Mouse (Mus musculus) 416B (cell line): ENCODE measurements around the gene Tesk2.
"Not testable (repeated sequence)": the region's sequence is repeated elsewhere in the genome, so short reads cannot be mapped to it uniquely, and the experiment has no call there.

Experiments used
- DNase-seq: peaks from one replicate; pipeline ENCODE4 v3.0.0; 2011; ENCODE audit warnings: low read depth

The Tesk2 gene

DNA sequence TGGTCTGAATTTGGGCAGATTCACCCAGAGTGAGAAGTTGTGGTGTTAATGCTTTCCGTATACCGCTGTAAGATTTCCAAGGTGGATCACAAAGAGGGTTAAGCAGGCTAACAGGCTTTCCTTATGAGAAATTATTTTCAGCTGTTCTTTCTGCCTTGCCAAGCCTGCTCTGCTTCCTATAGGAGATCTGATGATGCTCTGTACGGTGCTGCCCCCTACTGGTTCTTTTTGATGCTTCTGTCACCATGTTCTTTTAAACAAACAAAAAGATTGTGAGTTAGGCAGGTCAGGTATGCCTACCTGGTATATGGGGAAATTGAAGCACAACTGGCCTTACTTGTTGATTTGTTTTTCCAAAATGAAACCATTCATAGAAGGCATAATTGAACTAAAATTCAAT lies 68.2 kb downstream of the Tesk2 start:
- DNase-seq = peak; percentile 91

DNA sequence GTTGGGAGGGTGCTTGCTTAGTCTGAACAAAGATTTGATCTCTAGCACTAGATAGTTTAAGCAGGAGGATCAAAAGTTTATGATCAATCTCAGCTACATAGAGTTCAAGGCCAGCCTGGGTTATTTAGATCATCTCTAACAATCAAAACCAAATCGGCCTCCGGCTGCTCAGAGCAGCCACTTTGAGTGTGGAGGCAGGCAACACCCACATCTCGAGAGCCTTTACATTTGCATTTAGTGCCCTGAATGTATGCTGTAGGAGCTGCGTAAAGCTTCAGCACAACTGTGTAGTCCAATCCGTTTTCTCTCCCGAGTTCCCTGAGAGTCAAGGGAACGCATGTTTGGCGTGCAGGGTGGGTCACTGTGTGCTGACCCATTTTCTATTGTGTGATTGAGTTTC lies 71.7 kb downstream of the Tesk2 start:
- no peak for DNase-seq

DNA sequence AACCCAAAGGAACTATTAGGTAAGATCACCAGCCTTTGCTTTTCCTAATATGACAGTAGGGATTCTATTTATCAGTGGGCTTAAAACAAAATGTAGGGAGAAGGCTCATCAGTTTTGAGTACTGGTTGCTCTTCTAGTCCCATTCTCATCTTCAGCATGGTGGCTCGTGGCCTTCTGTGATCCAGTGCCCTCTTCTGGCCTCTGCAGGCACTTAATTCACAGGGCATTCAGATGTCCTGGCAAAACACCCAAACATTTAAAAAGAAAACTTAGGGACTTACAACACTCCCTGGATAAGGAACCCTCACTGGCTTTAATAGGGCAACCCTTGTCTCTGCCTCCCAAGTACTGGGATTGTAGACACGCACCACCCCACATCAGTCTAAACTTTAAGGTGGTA lies 73.5 kb downstream of the Tesk2 start:
- DNase-seq = peak; percentile 51

DNA sequence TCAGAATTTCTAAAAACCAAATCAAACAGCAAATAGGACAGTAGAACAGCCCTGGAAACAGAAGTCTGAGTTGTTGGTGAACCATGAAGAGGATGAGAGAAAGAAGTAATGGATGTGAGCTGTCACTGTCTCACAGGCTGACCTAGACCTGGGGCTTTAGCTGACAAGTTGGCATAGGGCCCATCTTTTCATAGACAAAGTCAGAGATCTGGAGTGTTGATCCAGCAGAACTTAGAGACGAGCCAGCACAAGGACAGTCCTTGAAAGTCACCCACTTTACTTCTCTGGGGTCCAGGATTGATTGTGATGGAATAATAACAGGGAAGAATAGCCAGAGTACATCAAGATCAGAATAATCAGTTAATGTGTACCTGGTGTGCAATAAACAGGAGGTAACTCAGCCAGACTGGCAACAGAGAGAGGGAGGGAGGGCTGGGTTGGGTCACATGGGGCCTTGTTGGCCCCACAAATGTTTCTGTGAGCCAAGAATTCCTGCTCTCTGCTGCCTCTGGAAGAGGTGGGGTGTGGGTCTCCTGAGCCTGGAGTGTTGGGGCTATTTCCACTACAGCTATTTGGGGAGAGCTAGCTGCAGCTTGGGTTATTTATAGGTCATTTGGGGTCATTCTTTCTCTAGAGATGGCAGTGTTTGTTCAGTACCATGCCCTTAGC lies 75.8 kb downstream of the Tesk2 start:
- DNase-seq = no peak

DNA sequence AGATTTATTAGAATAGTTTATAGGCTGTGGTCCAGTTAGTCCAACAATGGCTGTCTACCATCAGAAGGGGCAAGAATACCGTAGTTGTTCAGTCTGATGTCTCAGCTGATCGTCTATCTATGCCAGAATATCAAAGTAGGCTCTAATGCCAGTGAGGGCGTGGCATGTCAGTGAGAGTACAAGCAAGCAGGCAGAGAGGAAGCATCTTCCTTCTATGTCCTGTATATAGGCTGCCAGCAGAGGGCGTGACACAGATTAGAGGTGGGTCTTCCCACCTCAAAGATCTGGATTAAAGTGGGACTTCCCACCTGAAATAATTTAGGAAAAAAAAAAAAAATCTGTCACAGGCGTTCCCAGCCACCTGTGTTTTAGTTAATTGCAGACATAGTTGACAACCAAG lies 79.2 kb downstream of the Tesk2 start:
- DNase-seq = peak; percentile 60

DNA sequence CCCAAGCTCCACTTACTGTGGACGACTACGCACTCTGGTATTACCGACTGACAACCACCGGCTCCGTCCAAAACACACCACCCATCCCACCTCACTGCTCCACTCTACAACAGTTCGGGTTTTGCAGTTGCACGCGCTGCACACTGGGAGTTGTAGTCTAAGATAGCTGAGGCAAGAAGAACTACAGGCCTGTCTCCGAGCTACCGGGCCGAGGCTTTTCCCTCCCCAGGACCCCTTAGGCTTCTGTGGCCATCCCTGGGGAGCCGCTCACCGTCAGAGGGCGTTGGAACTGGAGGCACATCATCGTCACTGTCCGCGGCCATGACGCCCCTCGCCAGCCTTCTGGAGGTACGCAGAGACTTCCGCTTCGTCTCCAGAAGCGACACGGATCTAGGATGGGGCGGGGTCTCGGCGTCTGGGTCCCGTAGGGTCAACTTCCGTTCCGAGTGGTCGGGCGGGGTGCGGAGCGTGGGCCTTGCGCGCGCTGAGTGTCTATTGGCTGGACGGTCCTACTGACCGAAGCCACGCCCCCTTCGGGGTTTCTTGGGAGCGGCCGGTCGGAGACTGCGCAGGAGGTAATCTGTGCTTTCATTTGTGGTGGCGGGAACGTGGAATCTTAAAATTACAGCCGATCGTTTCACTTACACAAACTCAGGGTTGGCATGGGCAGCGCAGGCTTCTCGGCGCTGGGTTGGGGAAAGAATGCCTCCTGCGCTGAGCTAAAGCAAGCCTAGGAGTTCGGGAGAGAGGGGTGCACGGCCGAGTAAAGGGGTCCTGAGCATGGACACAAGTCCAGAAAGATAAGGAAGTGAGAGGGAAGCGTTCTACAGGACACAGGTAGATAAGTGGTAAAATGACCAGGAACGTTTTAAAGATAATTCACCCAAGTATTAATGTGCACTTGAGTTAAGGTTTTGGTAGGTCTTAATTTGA lies 86.7 kb downstream of the Tesk2 start, which contains the start of the genes Toe1 and Mutyh:
Gene Toe1, minus strand, starts transcription at position 444 of the 933 bp plus-strand sequence.
Gene Mutyh, plus strand, starts transcription at position 527 of the 933 bp plus-strand sequence.
- DNase-seq = peak; percentile 98

DNA sequence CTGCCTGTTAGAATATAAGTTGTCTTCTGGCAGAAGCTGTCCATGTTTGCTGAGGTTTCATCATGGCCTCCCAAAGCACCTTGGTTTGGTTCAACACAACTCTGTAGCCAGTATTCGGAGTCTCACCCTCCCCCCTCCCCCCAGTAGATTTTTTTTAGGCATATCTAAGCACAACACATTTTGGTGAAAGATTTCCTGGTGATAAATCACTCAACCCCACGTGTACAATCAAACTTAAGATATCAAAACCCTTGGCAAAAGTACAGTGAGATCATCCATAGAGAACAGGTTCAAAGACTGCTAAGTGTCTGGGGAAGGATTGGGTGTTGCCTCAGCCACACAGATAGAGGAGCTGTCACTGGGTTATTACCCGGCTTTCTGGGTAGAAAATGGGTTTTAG lies 90.3 kb downstream of the Tesk2 start:
- DNase-seq = peak; percentile 14

DNA sequence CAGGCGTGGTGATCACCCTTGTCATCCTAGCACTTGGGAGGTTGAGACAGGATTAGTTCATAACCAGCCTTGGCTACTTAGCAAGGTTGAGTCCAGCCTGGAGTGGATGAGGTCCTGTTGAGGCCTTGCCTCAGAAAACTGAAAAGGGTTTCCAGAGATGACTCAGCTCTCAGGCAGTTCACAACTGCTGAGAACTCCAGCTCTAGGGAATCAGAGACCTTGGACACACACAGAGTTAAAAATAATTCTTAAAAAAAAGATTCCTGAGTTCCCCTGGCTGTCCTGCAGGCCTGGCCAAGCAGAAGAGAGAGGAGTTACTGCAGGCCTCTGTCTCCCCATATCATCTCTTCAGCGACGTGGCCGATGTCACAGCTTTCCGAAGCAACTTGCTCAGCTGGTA lies 94.5 kb downstream of the Tesk2 start:
- no peak for DNase-seq

DNA sequence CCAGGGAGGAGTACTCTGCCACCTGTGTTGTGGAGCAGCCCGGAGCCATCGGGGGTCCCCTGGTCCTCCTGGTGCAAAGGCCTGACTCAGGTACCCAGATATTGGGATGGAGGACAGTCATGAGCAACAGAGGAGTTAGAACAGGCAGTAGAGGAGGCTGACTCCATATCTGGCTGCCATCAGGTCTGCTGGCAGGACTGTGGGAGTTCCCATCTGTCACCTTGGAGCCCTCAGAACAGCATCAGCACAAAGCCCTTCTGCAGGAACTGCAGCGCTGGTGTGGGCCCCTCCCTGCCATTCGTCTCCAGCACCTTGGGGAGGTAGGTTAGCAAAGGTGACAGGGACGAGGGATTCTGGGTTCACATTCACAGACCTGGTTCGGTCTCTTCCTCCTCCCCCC lies 96.7 kb downstream of the Tesk2 start:
- no peak for DNase-seq

DNA sequence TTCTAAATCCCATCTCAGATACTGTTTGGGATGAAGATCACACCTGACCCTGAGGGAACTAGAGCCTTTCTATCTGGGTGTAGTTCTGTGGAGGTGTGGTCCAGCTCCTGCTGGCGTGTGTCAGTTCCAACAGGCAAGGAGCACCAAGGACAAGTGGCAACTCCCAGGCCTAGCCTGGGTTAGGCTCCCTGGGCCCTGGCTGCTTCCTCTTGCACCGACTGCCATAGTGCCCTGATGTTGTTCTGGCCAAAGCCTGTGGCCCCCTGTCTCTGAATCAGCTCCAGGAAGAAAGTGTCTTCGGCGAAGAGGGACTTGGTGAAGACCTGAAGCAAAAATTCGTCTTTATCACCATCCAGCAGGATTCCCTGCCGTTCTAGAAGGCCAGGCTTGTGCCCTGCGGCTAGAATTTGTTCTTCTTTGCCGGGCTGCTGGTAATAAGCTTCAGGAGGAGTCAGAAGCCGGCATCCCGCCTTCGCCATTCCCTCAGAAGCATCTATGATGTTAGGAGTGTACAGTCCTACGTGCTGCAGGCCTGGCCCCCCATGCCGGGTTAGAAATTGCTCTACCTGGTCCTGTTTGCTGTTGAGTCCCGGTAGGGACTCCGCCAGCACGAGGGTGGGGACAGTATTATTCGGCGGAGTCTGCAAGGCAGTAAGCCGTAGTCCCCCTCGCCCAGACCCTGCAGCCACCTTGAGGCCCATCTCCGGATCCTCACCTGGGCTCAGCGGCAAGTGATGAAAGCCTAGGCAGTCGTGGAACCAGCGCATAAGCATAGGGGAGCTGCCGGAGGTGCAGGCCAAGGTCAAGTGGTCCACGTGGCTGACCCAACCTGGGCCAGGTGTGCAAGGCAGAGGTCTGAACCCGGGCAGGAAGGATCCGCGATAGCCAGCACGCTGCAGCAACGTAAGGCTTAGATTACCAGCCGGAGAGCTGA lies 99.5 kb downstream of the Tesk2 start:
- no peak for DNase-seq

DNA sequence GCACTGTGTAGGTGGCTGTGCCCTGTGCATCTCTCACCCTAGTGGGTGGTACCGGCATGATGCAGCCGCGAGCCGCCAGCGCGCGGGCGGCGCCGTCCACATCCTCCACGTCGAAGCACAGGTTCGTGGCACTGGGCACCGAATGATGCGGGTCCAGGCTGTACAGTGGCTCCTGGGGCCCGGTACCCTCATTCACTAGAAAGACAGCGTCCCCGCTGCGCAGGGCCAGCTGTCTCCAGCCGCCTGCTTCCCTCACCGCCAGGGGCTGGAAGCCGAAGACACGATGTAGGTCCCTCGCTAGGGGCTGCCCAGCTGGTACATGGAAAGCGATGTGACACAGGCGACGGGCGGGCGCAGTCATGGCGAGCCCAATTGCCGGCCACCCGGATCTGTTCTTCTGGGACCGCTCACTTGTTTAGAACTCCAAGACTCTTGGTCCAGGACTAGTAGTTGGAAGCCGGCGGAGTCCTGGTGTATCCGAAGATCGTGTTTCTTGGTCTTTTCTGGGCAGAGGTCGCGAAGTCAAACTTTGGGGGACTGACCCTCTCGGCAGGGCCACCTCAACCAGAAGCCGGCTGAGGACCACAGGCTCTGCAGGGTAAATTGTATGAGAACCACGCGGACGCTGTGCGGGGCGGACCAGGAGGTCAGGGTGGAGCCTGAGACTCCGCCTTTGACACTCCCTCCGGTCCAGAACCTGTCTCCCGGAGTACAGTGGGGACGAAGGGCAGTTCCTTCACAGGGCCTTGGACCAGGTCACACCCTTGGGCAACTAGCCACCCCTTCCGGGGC lies 100.3 kb downstream of the Tesk2 start:
- no peak for DNase-seq

DNA sequence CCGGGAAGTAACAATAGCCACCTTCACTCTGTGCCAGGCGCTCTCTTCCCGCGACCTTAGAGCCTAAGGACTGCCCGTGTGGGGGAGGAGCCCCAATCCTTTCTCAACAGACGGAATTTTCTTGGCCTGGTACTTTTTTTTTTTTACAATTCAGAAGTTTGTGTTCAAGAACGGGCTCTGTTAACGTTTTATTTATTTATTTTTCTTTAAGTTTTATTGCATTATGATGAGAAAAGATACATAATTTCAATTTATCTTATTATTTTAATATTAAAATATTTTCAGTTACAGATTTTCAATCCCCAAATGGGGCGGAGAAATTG lies 100.9 kb downstream of the Tesk2 start, which contains the start of gene Hpdl:
Gene Hpdl, minus strand, starts transcription at position 14 of the 323 bp plus-strand sequence.
- no peak for DNase-seq

DNA sequence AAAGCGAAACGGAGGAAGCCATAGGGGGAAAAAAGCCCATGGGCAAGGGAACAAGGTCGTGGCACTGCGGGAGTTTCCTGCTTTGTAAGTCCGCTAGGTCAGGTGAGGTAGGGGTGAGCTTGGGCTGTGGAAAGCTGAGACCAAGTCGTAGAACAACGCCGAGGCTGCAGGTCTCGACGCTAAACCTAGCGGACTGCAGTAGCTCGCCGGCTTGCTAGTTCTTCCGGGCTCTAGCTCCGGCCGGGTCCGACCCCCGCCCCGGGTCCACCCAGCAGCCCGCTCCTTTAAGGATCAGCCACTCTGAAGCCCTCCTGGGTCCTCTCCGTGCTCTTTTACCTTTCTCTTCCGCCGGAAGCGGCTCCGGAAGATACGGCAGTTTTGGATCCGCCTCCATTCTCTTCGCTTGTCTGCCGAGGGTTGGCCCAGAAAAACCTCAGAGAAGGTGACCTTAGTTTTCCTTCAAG lies 103.8 kb downstream of the Tesk2 start:
- DNase-seq = peak; percentile 61

DNA sequence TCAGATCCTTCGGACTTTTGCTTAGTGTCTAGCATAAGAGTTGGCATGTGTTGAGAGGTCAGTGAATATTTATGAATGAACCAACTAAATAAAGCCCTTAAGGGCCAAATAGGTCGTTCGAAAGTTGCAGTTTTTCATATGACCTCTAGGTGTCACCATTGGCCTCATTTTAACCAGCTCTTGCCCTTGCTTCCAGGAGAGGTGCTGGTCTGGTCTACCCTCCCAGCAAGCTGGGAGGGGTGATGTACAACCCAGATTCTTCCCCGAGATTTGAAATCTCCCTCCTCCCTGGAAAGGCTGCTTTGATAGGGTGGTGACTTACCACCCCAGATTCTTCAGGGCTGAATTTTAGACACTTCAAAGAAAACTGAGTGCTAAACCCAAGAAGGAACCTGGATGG lies 107.1 kb downstream of the Tesk2 start:
- peak; percentile 87 for DNase-seq

DNA sequence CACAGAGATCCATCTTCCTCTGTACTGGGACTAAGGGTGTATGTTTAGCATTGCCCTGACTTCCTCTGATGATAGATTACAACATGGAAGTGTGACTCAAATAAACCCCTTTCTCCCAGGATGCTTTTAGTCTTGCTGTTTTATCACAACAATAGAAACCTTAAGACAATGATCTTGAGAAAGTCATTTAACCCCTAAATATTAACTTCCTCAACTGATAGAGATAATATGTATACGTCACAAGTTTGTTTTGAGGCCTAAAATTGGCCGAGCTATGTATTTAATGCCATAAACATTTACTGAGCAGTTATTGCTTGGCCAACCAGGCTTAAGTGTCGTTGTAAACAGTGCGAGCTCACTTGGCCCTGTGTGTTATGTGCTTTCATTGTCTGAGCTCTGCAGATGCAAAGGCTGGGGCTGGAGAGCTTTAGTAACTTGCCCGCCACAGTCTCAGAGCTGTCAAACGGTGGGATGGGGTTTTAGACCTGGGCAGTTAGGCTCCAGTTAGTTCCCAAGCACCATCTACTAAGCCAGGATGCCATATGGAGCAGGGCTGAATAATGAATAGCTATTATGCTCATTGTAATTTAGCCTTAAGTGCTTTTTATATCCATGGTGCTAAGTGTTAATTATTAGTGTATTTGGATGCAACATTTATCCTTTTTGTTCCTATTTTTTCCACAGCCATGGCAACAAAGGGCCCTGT lies 108.8 kb downstream of the Tesk2 start:
- no peak for DNase-seq

DNA sequence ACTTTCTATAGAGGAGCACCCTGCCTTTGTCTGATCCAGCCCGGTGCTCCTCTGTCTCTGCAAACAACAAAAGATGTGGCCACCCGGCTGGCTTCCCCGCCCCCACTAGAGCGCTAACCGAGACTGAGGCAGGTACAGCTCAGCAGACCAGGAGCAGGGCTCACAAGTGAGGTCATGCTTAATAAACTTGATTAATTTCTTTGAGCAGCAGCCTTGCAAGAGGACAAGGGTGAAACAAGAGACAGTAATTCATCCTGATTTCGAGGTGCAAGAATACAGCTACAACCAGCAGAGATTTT lies 109.3 kb downstream of the Tesk2 start:
- DNase-seq = no peak

DNA sequence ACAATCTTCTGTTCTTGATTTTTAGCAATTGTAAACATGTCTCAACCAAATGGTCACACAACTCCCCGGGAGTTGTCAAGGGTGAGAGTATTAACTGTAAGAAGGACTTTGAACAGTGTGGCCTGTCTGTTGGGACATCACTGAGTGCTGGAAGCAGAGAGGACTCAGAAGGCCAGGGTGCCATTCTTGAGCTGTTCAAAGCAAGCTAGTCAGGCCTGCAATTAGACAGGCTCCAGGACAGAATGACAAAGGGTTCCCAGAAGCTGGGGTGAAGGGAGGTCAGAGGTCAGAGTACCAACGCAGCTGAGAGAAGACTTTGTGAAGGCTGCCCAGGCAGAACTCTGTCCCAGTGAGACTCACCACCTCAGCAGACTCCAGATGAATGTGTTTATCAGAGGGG lies 118.3 kb downstream of the Tesk2 start:
- no peak for DNase-seq

DNA sequence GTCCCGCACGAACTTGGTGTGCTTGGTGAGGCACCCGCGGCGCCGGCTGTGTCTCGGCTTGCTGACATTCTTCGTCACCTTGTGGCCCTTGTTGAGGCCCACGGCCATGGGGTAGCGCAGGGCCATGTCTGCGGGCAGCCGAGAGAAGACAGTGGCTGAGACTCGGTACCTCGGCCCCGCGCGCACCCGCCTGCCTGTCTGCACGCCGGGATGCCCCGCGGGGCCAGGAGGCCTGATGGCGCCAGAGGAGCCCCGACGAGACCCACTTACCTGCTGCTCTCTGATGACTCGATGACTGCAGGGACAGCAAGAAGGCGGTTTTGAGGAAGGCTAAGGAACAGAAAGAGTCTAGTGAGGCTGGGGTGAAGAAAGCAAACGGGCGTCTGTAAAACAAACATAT lies 119.3 kb downstream of the Tesk2 start:
- not testable (repeated sequence) for DNase-seq

DNA sequence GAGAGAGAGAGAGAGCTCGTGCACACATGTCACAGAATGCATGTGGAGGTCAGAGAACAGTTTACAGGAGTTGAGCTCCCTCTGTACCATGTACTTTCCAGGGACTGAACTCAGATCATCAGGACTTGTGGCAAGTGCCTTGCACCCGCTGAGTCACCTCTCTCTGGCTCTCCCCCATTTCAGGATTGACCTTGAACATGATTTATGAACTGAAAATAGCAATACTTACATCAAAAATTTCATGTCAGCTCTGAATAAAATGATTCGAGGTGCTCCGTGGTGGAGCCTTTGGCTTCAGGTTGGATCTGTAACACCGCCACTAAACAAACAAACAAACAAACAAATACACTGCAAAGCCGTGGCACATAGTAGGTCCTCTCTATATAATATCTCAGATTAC lies 120.1 kb downstream of the Tesk2 start:
- peak; percentile 14 for DNase-seq

DNA sequence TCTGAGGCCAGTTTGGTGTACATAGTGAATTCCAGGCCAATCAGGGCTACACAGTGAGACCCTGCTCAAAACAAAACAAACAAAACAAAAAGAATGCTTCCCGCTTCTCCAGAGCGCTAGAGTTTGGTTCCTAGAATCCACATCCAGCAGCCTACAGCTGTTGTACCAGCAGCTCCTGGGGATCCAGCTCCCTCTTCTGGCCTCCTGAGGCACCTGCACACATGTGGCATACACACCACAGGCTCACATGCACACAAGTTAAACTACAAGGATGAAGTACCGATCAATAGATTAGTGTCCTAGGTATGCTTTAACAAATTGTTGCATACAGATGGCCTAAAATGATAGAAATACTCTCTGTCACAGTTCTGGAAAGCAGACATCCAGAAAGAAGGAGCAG lies 123.6 kb downstream of the Tesk2 start:
- no peak for DNase-seq

DNA sequence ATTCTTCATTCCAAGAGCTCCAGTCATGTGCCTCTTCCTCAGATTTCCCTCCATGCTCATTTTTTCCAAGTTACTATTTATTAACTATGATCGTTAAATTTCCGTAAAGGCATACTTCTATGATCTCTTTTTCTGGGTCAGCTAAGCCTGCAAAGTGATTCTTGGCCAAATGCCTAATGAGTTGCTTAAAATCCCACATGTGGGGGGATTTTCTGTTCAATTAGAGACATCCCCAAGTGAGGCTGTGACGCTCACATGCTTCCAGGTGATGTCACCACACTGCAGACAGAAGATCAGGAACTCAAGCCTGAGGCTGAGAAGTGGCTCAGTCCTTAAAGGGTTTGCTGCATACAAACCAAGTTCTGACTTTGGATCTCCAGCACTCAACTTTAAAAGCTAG lies 129.2 kb downstream of the Tesk2 start:
- DNase-seq = no peak
